Mouse (Mus musculus) lung, embryonic 16.5 days (tissue): ENCODE measurements around the gene Mfsd4b3. TPM values are rescaled to one million over a fixed set of nuclear protein-coding genes. Genes with fewer than 3 reads are reported as not detected.
A peak's percentile ranks its signal among the peaks of the same experiment; 100 is the strongest.
"Not testable (repeated sequence)": the region's sequence is repeated elsewhere in the genome, so short reads cannot be mapped to it uniquely, and the experiment has no call there.

ENCODE experiments used
- ATAC-seq: fragments of 200-750 bp; cut with Nextera tagmentation; 2 replicates; pipeline ENCODE4 v1.8.0; 2017; ENCODE audit warnings: low read depth, mild to moderate bottlenecking, moderate library complexity
- H3K27ac ChIP-seq: fragments of 300-500 bp; sonication (generic); 2 replicates; pipeline ENCODE4 v1.5.1; 2014; ENCODE audit warnings: mild to moderate bottlenecking, control low read depth, low read length
- H3K27me3 ChIP-seq: fragments of 300-500 bp; sonication (generic); 2 replicates; pipeline ENCODE4 v1.6.1; 2014; ENCODE audit warnings: low read depth, low read length, mixed read lengths; ENCODE audit not compliant: control insufficient read depth, insufficient read depth
- H3K36me3 ChIP-seq: fragments of 300-500 bp; sonication (generic); 2 replicates; pipeline ENCODE4 v1.6.1; 2014; ENCODE audit warnings: low read length; ENCODE audit not compliant: control insufficient read depth, insufficient read depth
- H3K4me1 ChIP-seq: fragments of 300-500 bp; sonication (generic); replicated peaks from 2 replicates; pipeline ENCODE4 v1.6.1; 2014; ENCODE audit warnings: low read length, mixed read lengths; ENCODE audit not compliant: control insufficient read depth, insufficient read depth
- H3K4me2 ChIP-seq: fragments of 300-500 bp; sonication (generic); 2 replicates; pipeline ENCODE4 v1.6.1; 2014; ENCODE audit warnings: low read depth, low read length, control low read depth
- H3K4me3 ChIP-seq: fragments of 300-500 bp; sonication (generic); 2 replicates; pipeline ENCODE4 v1.5.1; 2014; ENCODE audit warnings: mild to moderate bottlenecking, low read length, control low read depth
- H3K9ac ChIP-seq: fragments of 300-500 bp; sonication (generic); 2 replicates; pipeline ENCODE4 v1.6.1; 2014; ENCODE audit warnings: low read length, control low read depth
- H3K9me3 ChIP-seq: fragments of 300-500 bp; sonication (generic); 2 replicates; pipeline ENCODE4 v1.6.1; 2016; ENCODE audit warnings: low read length; ENCODE audit not compliant: control insufficient read depth
- WGBS: fragments of 180-500 bp; shearing (Covaris S2); extraction: QIAGEN DNeasy Blood & Tissue Kit; methylation state at CpG from one replicate; pipeline ENCODE4 v1.1.7; 2014; 5-methylcytosine and 5-hydroxymethylcytosine counted together
- polyA plus RNA-seq: library from polyadenylated mRNA; unstranded; fragments of >200 nt; fragmentation: Nextera tagmentation; extraction: Ambion mirVana; gene quantifications from 2 replicates; pipeline ENCODE4 v1.2.1, GENCODE M21; 2015

Mfsd4b3 gene
- polyA plus RNA-seq, 1 experiment from 2014 or later = 0.48 TPM

DNA sequence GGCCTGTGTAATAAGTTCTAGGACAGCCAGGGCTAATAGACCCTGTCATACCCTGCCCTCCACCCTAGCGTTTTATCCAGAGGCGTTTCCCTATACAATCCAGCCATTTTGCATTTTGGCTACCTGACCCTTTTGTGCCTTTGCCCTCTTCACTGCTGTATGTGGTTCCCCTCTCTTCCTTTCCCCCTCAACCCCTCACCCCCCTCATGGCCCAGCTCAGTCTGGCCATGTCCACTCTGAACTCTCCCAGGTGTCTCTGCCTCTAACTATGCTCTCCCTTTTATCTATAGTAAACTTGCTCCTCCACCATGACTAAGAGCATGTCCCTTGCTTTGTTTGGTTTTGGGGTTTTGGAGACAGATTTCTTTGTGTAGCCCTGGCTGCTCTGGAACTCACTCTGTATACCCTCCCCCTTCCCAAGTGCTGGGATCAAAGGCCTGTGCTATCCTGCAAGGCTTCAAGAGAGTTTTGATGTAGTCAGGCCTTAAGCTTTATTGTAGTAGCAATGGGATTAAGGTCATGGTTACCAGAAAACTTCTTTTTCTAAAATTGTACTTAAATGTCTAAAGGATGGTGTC, 10.5 kb downstream of the Mfsd4b3 start:
- Histone ChIP-seq H3K27me3 (no peaks in the 10 kb centered on the region), H3K27ac (no peak overlapping the region), H3K9ac (no peak overlapping the region), H3K36me3 (no peaks in the 10 kb centered on the region), H3K9me3 (no peaks in the 10 kb centered on the region), H3K4me3 (no peak overlapping the region), H3K4me1 (no peaks in the 10 kb centered on the region), H3K4me2 (no peak overlapping the region)
- WGBS = 81% methylated on average over 2 of the region's 2 CpGs
- ATAC-seq = no peak

DNA sequence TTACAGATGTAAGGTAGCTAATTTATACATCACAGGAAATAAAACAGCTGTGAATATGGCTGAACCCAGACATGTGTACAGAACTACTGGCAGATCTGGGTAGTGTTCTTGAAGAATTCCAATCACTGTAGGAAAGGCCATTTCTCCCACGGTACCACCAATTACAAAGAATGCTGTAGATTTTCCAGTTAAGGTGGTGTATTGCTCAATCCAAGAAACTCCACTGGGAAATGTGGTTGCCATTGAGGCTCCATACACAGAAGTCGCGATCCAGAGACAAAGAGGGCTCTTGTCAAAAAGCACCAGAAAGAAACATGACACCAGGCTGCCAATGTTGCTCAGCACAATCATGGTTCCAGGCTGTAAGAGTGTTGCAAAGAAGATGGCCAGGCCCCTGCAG, 12.8 kb downstream of the Mfsd4b3 start:
- not testable (repeated sequence) for H3K27me3 ChIP-seq, H3K36me3 ChIP-seq, H3K9ac ChIP-seq, H3K4me1 ChIP-seq, ATAC-seq, H3K27ac ChIP-seq, H3K9me3 ChIP-seq, H3K4me2 ChIP-seq, H3K4me3 ChIP-seq
- WGBS = 62% methylated on average over 3 of the region's 3 CpGs

DNA sequence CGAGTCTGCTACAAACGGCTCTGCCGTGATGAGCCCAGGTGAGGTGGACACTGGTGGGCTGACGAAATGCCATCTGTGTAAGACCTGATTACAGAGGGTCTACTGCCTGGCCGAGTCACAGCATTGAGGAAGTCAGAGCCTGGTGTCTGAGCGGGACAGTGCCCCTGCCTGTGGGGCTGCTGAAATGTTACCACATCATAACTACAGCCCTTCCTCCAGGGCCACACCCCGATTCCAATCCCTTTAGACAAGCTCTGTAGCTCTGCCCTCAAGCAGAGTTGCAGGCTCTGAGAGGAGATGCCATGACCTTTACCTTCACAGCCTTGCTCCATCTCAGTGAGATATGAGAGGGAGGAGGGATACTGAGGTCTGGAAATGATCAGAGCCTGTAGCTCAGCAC, 23.4 kb downstream of the Mfsd4b3 start:
- Histone ChIP-seq H3K27me3 (no peaks in the 10 kb centered on the region), H3K4me2 (no peak overlapping the region), H3K9me3 (no peaks in the 10 kb centered on the region), H3K4me1 (no peaks in the 10 kb centered on the region), H3K27ac (no peak overlapping the region), H3K36me3 (no peaks in the 10 kb centered on the region), H3K9ac (no peak overlapping the region), H3K4me3 (no peak overlapping the region)
- 71% methylated on average over 7 of the region's 7 CpGs for WGBS
- ATAC-seq = no peak

DNA sequence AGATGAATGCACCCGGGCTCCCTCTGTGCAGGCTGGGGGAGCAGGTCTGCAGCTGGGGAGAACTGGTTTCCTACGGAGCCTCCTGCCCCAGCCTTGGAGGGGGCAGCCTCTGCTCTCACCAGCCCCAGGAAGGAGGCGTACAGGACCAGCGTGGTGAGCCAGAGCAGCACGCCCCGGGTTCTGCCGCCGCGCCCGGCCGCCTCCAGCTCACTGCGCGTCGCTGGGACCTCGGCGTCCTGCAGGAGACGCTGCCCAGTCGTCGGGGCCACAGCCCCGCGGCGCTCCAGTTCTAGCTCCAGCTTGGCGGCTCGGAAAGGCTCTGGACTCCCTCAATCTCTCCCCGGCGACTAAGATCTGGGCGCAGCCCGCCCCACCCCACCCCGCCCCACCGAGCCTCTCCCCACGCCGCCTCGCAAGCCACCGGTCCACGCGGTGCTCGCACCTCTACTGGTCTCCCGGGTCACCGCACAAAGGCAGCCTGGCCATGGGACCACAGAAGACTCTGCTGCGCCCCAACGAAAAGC, 33.3 kb downstream of the Mfsd4b3 start, which contains the start of gene Mfsd4b2:
Gene Mfsd4b2 (minus strand): TSS at position 308 of the 524 bp plus-strand sequence.
- Histone ChIP-seq H3K4me2 (peak within 1 kb of the TSS; percentile 77), H3K36me3 (no peaks in the 10 kb centered on the region), H3K27me3 (peaks cover 4% of the 10 kb centered on the region), H3K4me3 (peak within 1 kb of the TSS; percentile 47), H3K9ac (peak within 1 kb of the TSS; percentile 67), H3K27ac (no peak within 1 kb of the TSS), H3K9me3 (no peaks in the 10 kb centered on the region), H3K4me1 (no peaks in the 10 kb centered on the region; the same call in 1 of the 2 replicates)
- peak; percentile 73 for ATAC-seq
- WGBS = under 1% methylated on average over 37 of the region's 41 CpGs

DNA sequence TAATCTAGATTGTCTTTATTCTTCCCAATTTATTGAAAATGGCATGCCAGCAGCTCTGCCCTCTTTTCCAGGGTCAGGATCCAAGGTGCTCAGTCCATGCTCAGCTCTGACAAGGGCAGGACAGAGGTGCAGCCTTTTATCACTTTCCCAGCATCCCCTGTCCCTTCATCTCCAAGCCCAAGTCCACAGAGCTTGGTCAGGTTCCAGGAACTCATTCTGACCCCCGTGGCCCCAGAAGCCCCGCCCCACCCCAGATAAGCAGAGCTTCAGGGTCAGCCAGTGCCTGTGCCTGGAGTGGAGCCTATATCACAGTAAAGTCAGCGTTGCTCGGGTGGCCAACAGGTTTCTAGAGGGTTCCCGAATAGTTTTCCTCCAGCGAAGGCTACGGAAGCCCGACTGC, 35.4 kb downstream of the Mfsd4b3 start:
- not testable (repeated sequence) for H3K27me3 ChIP-seq, H3K4me2 ChIP-seq, H3K4me1 ChIP-seq, H3K27ac ChIP-seq, H3K9me3 ChIP-seq, H3K9ac ChIP-seq, H3K4me3 ChIP-seq, H3K36me3 ChIP-seq, ATAC-seq
- WGBS = 55% methylated on average over 8 of the region's 8 CpGs

DNA sequence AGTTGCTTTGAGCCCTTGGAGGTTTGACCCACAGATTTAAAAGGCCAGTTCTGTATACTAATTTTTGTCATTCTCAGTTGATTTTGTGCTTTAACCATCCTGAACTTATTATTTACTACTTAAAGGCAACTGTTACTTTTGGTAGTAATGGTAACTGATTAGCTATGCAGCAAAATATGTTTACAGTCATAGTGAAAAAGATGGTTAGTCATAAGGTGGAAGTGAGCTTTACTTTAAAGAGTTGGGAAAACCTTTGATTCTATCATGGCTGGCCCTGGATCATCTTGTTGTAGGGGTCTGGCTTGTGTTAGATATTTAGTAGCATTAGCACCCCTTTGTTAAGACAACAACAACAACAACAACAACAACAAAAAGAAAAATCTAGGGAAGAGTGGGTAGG, 47.3 kb downstream of the Mfsd4b3 start:
- Histone ChIP-seq H3K4me1 (0 out of 2 replicates have a peak, but pooled peaks cover 4% of the 10 kb centered on the region), H3K4me3 (no peak overlapping the region), H3K4me2 (no peak overlapping the region), H3K27ac (no peak overlapping the region), H3K9me3 (no peaks in the 10 kb centered on the region), H3K27me3 (no peaks in the 10 kb centered on the region), H3K36me3 (no peaks in the 10 kb centered on the region), H3K9ac (no peak overlapping the region)
- no peak for ATAC-seq

DNA sequence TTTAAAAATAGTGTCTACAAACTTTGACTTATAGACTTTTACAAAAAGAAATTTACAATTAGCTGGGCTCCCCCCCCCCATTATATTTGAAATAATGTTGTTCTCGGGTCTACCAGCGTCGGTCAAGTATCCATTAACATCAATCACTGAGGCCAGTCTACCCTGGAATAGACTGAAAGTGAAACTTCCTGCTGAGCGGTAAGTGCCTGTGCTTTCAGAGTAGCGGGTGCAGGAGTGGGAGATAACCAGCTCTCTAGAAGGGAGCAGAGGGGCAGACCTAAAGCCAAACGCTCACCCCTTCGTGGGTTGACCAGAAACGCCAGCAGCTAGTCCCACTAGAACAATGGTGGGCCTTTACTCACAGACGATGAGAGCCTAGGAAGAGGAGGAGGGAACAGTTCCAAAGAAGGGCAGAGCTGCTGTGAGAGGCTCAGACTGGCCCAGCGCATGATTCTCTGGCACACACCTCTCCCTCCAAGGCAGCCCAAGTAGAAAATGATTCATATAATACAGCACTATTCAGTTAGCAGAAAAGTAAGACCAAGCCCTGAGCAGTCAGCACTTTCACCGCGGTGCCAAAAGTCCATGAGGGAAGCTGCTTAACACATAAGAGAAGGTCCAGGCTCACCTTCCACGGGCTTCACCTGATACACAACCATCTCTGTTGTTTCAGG, 51.0 kb downstream of the Mfsd4b3 start:
- ATAC-seq = no peak

DNA sequence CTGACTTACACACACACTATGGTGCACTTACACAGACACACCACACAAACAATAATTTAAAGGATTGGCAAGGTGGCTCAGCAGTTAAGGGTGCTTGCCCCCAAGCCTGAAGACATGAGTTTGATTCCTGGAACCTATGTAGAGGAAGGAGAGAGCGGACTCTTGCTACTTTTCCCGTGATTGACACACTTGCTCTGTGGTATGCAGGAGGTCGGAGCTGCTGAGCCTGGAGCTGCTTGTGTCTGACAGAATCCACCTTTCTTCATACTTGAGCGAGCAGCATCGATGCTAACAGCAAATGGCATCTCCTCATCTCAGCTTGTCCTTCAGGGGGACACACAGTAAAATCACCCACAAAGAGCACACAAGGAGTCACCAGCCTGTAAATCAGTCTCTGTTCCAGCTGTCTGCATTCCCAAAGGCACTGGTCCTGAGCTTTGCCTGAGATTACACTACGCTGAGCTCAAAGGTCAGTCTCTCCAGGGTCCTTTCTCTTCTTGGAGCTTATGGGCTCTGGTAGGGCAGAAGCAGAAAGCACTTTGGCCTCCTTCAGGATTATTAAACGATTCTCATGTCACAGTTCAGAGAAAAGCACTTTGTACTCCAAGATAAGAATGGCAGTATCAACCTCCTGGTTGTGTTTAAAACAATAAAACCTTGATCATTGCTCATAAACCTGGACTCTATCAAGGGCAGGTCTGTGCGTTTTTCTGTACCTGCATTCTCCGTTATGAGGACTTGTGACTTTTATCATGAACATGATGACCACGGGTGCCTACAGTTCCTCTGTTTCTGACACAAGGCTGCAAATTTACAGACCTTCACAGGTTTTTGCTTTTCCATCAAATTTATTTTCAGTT, 52.9 kb downstream of the Mfsd4b3 start:
- Histone ChIP-seq H3K4me3 (no peak overlapping the region), H3K36me3 (no peaks in the 10 kb centered on the region), H3K9ac (no peak overlapping the region), H3K27me3 (no peaks in the 10 kb centered on the region), H3K27ac (no peak overlapping the region), H3K4me1 (0 out of 2 replicates have a peak, but pooled peaks cover 4% of the 10 kb centered on the region), H3K9me3 (no peaks in the 10 kb centered on the region), H3K4me2 (no peak overlapping the region)
- no peak for ATAC-seq
- WGBS = 65% methylated on average over 10 of the region's 10 CpGs

More for the DNA sequence above, 51.0 kb downstream of the Mfsd4b3 start:
- 0 out of 2 replicates have a peak, but pooled peaks cover 4% of the 10 kb centered on the region for H3K4me1 ChIP-seq
- no peaks in the 10 kb centered on the region for H3K9me3 ChIP-seq
- H3K4me3 ChIP-seq = peak overlapping the region; percentile 13; the same call in 1 of the 2 replicates
- H3K36me3 ChIP-seq = no peaks in the 10 kb centered on the region
- H3K9ac ChIP-seq = no peak overlapping the region
- H3K4me2 ChIP-seq = peak overlapping the region; percentile 29
- H3K27me3 ChIP-seq = no peaks in the 10 kb centered on the region
- 46% methylated on average over 13 of the region's 13 CpGs for WGBS
- H3K27ac ChIP-seq = no peak overlapping the region

DNA sequence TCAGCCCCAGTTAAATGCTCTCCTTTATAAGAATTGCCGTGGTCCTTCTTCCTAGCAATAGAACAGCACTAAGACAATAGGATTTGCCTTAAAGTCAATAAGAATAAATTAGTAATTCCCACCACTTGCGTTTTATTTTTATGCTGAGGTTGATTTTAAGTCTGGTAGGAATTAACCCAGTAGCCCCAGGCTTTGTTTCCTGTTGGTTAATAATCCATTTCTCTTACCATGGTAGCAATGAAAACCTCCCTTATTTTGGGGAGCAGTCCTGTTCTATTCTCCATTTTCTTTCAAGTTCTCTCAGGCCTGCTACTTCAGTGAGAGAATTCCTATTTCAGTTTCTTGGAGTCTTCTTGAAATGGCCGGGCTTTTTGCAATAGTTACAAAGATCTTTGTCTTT, 55.8 kb downstream of the Mfsd4b3 start:
- 0 out of 2 replicates have a peak, but pooled peaks cover 4% of the 10 kb centered on the region for H3K4me1 ChIP-seq
- no peak overlapping the region for H3K9ac ChIP-seq
- no peaks in the 10 kb centered on the region for H3K36me3 ChIP-seq
- H3K4me2 ChIP-seq = no peak overlapping the region
- 68% methylated on average over 3 of the region's 3 CpGs for WGBS
- no peaks in the 10 kb centered on the region for H3K27me3 ChIP-seq
- H3K4me3 ChIP-seq = no peak overlapping the region
- no peaks in the 10 kb centered on the region for H3K9me3 ChIP-seq
- no peak overlapping the region for H3K27ac ChIP-seq
- ATAC-seq = no peak
